Mouse (Mus musculus) small intestine, adult 2 months (tissue): ENCODE results near the gene Ric8b.

ENCODE experiments used
- CTCF ChIP-seq: fragments of 200-500 bp; IDR thresholded peaks from 2 replicates; pipeline ENCODE4 v1.5.1; 2012; ENCODE audit warnings: low read depth, mild to moderate bottlenecking, control low read depth, inconsistent platforms, low read length, moderate library complexity, mixed read lengths; ENCODE audit not compliant: insufficient replicate concordance, insufficient read length; ENCODE audit errors: extremely low read depth
- POLR2A ChIP-seq: fragments of 200-500 bp; IDR thresholded peaks from 2 replicates; pipeline ENCODE4 v1.6.1; 2012; ENCODE audit warnings: low read depth, mild to moderate bottlenecking, control low read depth, inconsistent platforms, low read length, moderate library complexity

DNA sequence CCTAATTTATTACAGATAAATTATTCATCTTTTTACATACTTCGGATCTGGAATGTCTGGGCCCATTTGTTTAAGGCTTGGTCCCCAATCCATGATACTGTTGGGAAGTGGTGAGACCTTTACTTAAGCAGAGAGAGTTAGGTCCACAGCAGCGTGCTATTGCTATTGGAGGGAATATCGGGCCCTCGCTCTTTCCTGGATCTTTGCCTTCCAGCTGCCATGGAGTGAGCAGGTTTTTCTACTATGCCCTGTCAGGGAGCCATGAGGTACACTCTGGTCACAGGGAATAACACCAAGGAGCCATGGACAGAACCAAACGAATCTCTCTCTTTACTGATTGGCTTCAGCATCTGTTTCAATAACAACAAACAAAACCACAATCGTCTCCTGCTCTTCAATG, 1.9 kb upstream of the Ric8b start:
- TF ChIP-seq POLR2A (no peak), CTCF (no peak)
